Mouse (Mus musculus) embryonic facial prominence, embryonic 11.5 days (tissue): ENCODE data around the gene Tmx2. TPM values are rescaled to one million over a fixed set of nuclear protein-coding genes. Genes with fewer than 3 reads are reported as not detected.

Source experiments
- ATAC-seq: fragments of 200-750 bp; cut with Nextera tagmentation; replicated peaks from 2 replicates; pipeline ENCODE4 v1.8.0; 2017; ENCODE audit warnings: low read depth; ENCODE audit not compliant: insufficient number of reproducible peaks, low FRiP score, low TSS enrichment
- DNase-seq: peaks from one replicate; pipeline ENCODE4 v3.0.0-alpha.2; 2015; ENCODE audit warnings: low spot score
- H3K27ac ChIP-seq: fragments of 300-500 bp; sonication (generic); replicated peaks from 2 replicates; pipeline ENCODE4 v1.5.1; 2014; ENCODE audit warnings: mild to moderate bottlenecking, low read depth, low read length, control low read depth
- H3K27me3 ChIP-seq: fragments of 300-500 bp; sonication (generic); 2 replicates; pipeline ENCODE4 v1.6.1; 2014; ENCODE audit warnings: mild to moderate bottlenecking, low read length, moderate library complexity, mixed read lengths; ENCODE audit not compliant: control insufficient read depth, insufficient read depth
- H3K36me3 ChIP-seq: fragments of 300-500 bp; sonication (generic); replicated peaks from 2 replicates; pipeline ENCODE4 v1.6.1; 2014; ENCODE audit warnings: low read depth, mild to moderate bottlenecking, low read length, moderate library complexity, mixed read lengths; ENCODE audit not compliant: control insufficient read depth, insufficient read depth
- H3K4me1 ChIP-seq: fragments of 300-500 bp; sonication (generic); 2 replicates; pipeline ENCODE4 v1.6.1; 2014; ENCODE audit warnings: low read length, mixed read lengths; ENCODE audit not compliant: control insufficient read depth, insufficient read depth
- H3K4me2 ChIP-seq: fragments of 300-500 bp; sonication (generic); 2 replicates; pipeline ENCODE4 v1.6.1; 2014; ENCODE audit warnings: low read depth, mild to moderate bottlenecking, control low read depth, low read length, moderate library complexity
- H3K4me3 ChIP-seq: fragments of 300-500 bp; sonication (generic); 2 replicates; pipeline ENCODE4 v1.5.1; 2014; ENCODE audit warnings: low read depth, low read length, control low read depth
- H3K9ac ChIP-seq: fragments of 300-500 bp; sonication (generic); replicated peaks from 2 replicates; pipeline ENCODE4 v1.6.1; 2014; ENCODE audit warnings: mild to moderate bottlenecking, control low read depth, low read length
- H3K9me3 ChIP-seq: fragments of 300-500 bp; sonication (generic); replicated peaks from 2 replicates; pipeline ENCODE4 v1.6.1; 2016; ENCODE audit warnings: mild to moderate bottlenecking, low read length, inconsistent platforms, mixed read lengths; ENCODE audit not compliant: control insufficient read depth
- WGBS: fragments of 180-500 bp; shearing (Covaris S2); extraction: QIAGEN DNeasy Blood & Tissue Kit; methylation state at CpG from one replicate; pipeline ENCODE4 v1.1.7; 2014; 5-methylcytosine and 5-hydroxymethylcytosine counted together
- polyA plus RNA-seq: library from polyadenylated mRNA; unstranded; fragments of >200 nt; fragmentation: Nextera tagmentation; extraction: Ambion mirVana; gene quantifications from 2 replicates; pipeline ENCODE4 v1.2.1, GENCODE M21; 2014

The Tmx2 gene
- polyA plus RNA-seq, 1 experiment from 2014 or later, result 150 TPM

DNA sequence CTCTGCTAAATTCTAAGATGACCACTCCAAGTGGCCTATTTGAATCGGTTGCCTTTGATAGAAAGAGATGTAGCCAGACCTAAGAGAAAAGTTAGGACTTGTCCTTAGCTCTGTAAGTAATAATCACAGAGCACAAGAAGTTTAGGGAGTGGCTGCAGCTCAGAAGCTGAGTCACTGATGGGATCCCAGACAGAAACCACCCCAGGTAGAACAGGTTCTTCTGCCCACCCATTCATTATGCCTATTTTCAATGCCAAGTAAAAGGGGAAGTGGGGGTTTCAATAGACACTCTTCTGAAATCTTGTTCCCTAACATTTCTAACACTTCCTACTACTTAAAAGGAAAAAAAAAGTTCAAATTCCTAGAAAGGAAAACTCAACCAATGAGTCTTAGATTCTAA is 26.4 kb upstream of the Tmx2 start:
- H3K9ac ChIP-seq, result no peak overlapping the region
- ATAC-seq, result no peak
- H3K36me3 ChIP-seq, result no peaks in the 10 kb centered on the region; the same call in 1 of the 2 replicates
- H3K9me3 ChIP-seq, result no peaks in the 10 kb centered on the region
- no peaks in the 10 kb centered on the region for H3K4me1 ChIP-seq
- DNase-seq, result no peak
- H3K27ac ChIP-seq, result no peak overlapping the region
- no peak overlapping the region for H3K4me3 ChIP-seq
- WGBS, result 85% methylated on average over 1 of the region's 1 CpGs
- no peaks in the 10 kb centered on the region for H3K27me3 ChIP-seq
- H3K4me2 ChIP-seq, result no peak overlapping the region

DNA sequence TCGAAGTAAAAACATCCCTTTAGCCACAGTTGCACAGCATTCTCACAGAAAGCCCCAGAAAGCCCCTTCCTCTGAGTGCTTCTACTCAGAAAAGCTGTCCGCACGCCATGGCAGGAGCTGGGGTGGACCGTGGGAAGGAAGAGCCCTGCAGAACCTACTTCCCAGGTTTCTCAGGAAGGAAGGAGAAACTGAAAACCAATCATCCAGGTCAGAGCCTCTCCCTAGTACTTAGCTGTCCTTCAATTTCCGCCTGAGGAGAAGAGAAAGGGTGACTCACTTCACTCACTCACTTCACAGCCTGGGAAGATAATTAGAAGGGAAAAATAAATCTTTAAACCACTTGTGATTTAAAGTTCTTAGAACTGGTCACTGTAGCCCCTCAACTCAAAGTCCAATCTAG is 25.4 kb upstream of the Tmx2 start:
- H3K27me3 ChIP-seq, result no peaks in the 10 kb centered on the region
- H3K4me1 ChIP-seq, result no peaks in the 10 kb centered on the region
- no peaks in the 10 kb centered on the region; the same call in 1 of the 2 replicates for H3K36me3 ChIP-seq
- no peak overlapping the region for H3K9ac ChIP-seq
- no peak overlapping the region for H3K4me2 ChIP-seq
- WGBS, result 78% methylated on average over 5 of the region's 5 CpGs
- no peak overlapping the region for H3K27ac ChIP-seq
- no peaks in the 10 kb centered on the region for H3K9me3 ChIP-seq
- H3K4me3 ChIP-seq, result no peak overlapping the region
- ATAC-seq (no peak), DNase-seq (no peak)

DNA sequence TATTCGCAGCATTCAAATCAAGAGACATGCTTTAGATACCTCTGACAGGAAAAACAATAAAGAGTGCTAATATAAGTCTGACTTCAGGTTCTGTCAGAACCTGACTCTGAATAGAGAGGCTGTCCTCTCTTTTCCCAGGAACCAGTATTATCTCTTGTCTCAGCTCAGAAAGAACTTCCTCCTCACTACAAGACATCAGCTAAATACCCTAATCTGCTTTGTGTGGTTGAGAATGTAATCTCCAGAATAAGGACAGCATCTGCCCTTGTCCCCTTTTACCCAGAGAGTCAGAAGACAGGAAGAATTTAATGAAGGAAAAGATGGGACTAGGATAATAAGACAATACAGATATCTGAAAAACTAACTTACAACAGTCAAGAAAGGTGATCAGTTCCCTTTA is 24.6 kb upstream of the Tmx2 start:
- DNase-seq (no peak), ATAC-seq (no peak)
- Histone ChIP-seq H3K9ac (no peak overlapping the region), H3K4me3 (no peak overlapping the region), H3K9me3 (no peaks in the 10 kb centered on the region), H3K27ac (no peak overlapping the region), H3K27me3 (no peaks in the 10 kb centered on the region), H3K4me1 (no peaks in the 10 kb centered on the region), H3K4me2 (no peak overlapping the region), H3K36me3 (no peaks in the 10 kb centered on the region; the same call in 1 of the 2 replicates)
- WGBS, result 92% methylated on average over 1 of the region's 1 CpGs

DNA sequence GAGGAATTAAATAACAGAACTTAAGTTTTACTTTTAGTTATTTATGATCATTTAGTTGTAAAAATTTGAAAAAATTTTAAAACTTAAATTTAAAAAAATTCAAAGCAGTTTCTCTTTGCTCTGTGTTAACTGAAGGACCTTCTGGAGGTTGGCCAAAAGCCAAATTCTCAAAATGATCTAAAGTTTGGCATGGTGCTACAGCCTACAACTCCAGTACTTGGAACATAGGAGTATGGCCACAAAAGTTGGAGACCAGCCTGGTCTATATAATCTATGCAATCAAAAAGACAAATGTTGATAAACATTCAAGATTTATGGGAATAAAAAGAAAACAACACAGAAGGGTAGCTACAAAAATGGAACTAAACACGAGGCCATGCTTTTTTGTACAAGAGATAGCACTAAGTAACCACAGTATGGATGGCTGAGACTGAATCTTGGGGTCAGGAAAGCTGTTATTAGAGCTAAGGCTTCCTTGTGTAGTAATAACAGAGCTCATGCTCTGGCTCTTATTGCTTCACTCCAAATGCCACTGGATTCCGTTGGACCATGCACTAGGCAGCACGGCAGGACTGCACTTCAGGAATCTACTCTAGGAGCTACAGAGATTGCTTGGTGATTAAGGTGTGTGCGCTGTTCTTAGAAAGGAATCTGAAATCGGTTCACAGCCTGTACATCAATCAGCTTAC is 16.2 kb upstream of the Tmx2 start:
- ATAC-seq, result no peak
- Histone ChIP-seq H3K9ac (no peak overlapping the region), H3K4me3 (no peak overlapping the region), H3K4me2 (no peak overlapping the region), H3K36me3 (peaks cover 8% of the 10 kb centered on the region), H3K27ac (no peak overlapping the region), H3K27me3 (no peaks in the 10 kb centered on the region), H3K9me3 (no peaks in the 10 kb centered on the region), H3K4me1 (no peaks in the 10 kb centered on the region)
- WGBS, result 90% methylated on average over 5 of the region's 5 CpGs
- no peak for DNase-seq

DNA sequence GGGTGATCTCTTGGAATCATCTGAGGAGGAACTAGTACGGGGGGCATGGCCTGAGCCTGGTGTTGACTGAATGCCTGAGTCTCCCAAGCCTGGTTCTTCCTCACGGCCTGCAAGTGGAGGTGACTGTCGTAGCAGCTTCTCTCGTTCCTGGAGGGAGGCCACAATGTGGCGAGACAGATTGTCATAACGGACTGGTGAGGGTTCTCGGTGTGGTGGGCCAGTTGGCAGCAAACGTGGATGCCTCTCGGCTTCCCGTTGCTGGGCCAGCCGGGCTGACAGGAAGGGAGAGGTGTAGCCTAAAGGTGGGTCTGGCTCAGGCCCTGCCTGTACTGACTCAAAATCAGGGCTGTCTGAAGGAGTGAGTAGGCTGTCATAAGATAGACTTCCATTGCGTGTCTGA is 11.1 kb upstream of the Tmx2 start:
- WGBS, result 92% methylated on average over 12 of the region's 12 CpGs
- no peak for ATAC-seq
- peaks cover 17% of the 10 kb centered on the region for H3K36me3 ChIP-seq

DNA sequence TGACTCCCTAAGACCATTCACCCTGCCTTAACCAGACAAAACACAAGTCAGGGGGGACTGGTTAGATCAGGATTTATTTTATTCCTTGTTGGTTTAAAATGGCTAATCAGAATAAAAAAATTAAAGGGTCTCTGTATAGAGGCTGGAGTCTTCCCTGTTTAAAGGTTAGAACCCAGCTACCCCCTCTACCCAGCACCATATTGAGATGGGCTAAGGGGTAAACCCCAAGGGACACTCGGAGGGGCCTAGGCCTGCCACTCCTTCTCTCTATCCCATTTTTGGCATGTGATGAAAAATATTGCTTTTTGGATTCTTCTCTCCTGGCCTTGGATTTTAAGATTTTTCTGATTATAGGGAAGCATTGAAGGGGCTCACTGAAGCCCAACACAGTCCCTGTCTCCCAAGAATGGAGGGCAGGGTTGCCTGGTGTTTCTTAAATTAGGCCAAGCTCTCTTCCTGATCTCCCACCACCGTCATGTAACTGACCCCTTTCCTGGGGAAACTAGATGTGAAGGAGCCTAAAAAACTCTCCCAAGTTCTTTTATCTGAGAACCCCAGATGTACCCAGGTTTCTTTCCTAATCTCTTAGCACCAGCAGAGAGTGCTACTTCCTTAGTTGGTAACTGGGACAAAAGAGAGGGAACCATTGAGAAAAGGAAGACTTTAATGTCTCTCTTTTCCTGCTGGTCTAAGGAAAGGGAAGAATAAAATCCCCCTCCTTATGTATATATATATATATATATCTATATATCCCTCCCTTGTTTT is 9.3 kb upstream of the Tmx2 start:
- Histone ChIP-seq H3K36me3 (peaks cover 16% of the 10 kb centered on the region), H3K4me3 (no peak overlapping the region)
- 79% methylated on average over 2 of the region's 2 CpGs for WGBS

More for the DNA sequence above, 11.1 kb upstream of the Tmx2 start:
- no peaks in the 10 kb centered on the region for H3K27me3 ChIP-seq
- H3K9me3 ChIP-seq, result no peaks in the 10 kb centered on the region
- no peak overlapping the region for H3K4me2 ChIP-seq
- DNase-seq, result no peak
- no peak overlapping the region for H3K9ac ChIP-seq
- no peak overlapping the region for H3K4me3 ChIP-seq
- no peak overlapping the region for H3K27ac ChIP-seq
- H3K4me1 ChIP-seq, result no peaks in the 10 kb centered on the region

DNA sequence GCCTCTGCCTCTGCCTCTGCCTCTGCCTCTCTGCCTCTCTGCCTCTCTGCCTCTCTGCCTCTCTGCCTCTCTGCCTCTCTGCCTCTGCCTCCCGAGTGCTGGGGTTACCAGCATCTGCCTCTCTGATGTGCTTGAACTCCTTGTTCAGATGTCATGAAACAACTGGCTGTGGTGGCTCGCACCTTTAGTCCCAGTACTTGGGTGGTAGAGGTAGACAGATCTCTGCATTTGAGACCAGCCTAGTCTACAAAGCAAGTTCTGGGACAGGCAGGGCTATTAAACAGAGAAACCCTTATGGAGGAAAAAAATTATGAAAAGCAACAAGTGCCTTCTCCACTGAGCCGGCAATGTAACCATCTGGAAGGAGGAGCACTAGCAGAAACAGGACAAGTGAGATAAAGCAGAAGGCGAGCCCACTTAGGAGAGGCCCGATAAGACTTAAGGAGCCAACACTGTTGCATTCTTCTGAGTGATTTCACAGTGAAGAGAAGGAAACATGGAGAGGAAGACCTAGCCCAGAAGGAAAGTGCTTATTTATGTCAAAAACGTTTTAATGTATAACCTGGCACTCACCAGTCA is 3.8 kb upstream of the Tmx2 start:
- Histone ChIP-seq H3K4me1 (no peaks in the 10 kb centered on the region), H3K9ac (no peak overlapping the region), H3K9me3 (no peaks in the 10 kb centered on the region), H3K4me3 (no peak overlapping the region), H3K27me3 (no peaks in the 10 kb centered on the region), H3K4me2 (no peak overlapping the region), H3K27ac (no peak overlapping the region), H3K36me3 (peaks cover 2% of the 10 kb centered on the region)
- no peak for DNase-seq
- ATAC-seq, result no peak
- 83% methylated on average over 6 of the region's 6 CpGs for WGBS

More for the DNA sequence above, 9.3 kb upstream of the Tmx2 start:
- Histone ChIP-seq H3K9me3 (no peaks in the 10 kb centered on the region), H3K4me2 (no peak overlapping the region), H3K9ac (no peak overlapping the region), H3K27ac (no peak overlapping the region), H3K4me1 (no peaks in the 10 kb centered on the region), H3K27me3 (no peaks in the 10 kb centered on the region)
- ATAC-seq, result no peak
- no peak for DNase-seq
